Mouse (Mus musculus) lung, postnatal 10 days (tissue): ENCODE measurements around the gene Farsb.

Source experiments
- DNase-seq: peaks from one replicate; pipeline ENCODE4 v3.0.0; 2021

The Farsb gene

GRCm38 (mm10) chr1:78483430-78483829 is 5.3 kb downstream of the Farsb start:
- DNase-seq, result no peak

DNA sequence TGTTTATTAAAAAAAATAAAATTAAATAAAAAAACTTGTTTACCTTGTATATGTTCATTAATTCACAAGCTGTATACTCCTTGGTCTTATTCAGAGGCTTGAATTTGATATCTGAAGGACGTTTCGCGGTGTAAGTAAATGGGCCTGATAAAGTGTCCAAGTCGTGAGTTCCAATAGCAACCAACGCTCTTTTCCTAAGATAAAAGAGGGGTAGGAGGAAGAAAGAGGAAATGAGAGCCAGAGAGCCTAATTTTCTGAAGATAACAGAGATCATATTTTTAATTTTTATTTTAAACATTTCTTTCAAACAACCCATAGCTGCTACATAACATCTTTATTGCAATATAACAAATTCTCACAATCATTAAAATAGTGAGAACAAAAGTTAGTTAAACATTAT is 16.3 kb downstream of the Farsb start:
- no peak for DNase-seq

DNA sequence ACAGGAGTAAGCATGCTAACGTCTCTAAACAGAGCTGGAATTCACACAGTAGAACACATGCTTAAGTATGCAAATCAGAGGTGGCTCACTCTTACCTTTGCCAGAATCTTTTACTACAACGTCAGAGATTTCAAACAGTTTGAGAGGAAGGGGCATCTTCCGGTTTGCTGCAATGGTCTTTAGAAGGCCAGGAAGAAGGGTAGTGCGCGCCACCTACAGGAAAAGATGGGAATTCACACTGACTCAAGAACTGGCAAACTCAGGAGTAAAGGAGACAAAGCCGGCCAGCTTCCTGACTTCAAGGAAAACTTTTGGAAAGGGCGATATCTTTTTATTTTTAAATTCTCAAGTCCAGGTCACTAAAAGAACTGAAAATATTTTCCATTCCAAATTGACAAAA is 34.0 kb downstream of the Farsb start:
- peak; percentile 57 for DNase-seq

- DNase-seq, result no peak
These were observed 34.8 kb downstream of the Farsb start for GRCm38 (mm10) chr1:78453886-78454285.

DNA sequence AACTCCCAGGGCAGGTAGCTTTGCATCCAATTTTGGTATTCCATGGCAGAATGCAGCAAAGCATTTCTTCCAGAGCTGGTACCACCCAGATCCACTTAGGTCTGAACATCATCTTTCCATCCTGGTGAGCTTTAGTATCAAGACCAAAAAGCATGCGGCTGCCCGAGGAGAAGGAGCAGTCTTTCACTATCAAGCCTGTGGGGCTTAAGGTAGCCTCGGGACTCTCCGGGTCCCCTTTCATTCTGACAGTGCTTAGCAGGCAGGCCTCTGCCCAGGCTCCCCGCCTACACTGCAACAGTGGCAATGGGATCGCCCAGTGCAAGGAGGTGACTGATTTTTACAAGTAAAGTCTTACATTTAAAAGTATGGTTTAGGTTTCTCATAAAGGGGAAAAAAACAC is 36.2 kb downstream of the Farsb start:
- DNase-seq, result no peak

DNA sequence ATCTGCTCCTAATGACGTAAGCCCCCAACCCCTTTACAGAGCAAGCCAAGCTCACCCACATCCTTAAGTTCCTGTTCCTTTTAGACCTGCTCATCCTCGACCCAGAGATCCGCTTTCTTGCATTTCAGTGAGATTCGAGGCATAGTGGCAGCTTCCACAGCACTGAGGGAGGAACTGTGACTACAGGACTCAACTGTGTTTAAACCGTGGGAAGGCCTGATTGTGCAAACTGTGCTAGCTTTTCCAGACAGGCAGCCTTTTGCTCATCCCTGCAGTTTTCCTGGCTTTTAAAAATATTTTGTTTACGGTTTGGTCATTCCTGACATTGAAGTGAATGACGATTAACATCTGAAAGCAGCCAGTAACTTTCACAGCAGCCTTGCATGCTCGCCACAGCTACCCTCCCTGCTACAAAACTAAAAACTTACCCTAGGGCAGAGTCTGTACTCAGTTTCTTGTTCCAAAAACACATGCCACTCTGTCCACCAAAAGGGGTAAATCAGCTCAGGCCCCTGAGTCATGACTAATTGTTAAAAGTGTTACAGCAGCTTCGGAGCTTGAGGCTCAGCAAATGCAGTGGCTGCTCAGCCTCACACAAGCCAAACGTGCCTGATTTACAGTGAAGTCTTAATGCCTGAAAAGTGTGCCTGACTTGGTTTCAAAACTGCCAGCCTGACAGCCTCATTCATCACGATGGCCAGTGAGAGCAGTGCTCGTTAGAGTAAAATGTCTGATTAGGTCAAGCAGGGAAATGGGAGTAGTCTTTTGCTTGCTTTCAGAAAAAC is 37.4 kb downstream of the Farsb start:
- peak; percentile 28 for DNase-seq

DNA sequence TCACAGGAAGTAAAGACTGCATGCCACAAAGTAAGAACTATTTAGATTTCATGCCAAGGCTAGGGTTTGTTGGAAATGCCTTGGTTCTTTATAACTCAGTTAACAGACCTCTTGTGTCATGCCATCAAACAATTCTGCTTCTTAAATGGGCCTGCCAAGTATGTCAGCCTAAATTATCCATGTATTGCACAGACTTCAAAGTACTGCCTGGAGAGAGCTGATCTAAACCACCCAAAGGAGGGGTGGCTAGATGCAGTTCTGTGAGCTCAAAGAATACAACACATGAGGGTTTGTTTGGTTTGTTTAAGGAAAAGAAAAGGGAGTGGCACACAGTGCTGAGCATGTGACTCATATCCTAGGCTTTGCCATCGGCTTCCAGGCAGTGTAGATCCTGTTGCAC is 40.6 kb downstream of the Farsb start:
- no peak for DNase-seq

GRCm38 (mm10) chr1:78446742-78447141 is 42.0 kb downstream of the Farsb start:
- no peak for DNase-seq

- no peak for DNase-seq
These were observed 42.5 kb downstream of the Farsb start for GRCm38 (mm10) chr1:78446232-78446631.

DNA sequence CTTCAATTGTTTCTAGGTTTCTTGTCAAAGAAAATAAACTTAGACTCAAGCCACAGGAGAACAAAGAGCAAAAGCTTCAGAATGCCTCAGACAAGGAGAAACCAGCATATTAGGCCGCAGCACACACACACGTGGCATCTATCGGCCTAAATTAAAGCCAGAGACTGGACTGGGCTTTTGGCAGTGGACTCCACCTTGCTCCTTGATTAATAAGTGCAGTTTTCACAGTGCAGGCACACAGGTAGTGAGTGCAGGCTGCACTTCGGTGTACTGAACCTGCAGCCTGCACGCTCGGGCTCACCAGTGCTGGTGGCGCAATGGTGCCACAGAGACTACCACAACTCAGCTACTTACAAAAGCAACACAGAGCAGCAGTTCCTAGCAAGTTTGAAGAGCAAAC is 45.6 kb downstream of the Farsb start:
- no peak for DNase-seq

GRCm38 (mm10) chr1:78440716-78441115 is 48.0 kb downstream of the Farsb start:
- no peak for DNase-seq

DNA sequence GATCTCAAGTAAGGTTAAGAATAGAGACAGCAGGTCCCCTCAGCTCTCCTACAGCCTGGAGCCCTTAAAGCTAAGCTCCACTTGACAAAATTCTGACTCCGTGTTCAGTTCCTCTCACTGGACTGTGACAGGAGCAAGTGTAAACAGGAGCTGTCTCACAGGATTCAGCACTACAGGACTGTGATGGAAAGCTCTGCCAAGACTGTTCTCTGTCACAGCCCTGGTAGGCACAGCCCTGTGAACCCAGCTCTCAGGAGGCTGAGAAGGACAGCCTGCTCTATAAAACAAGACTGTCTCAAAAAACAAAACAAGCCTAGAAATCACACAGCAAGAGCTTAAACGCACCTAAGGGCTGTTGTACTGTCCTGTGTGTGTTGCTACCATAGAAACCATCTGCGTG is 51.5 kb downstream of the Farsb start:
- no peak for DNase-seq

GRCm38 (mm10) chr1:78436445-78436844 is 52.3 kb downstream of the Farsb start:
- no peak for DNase-seq

DNA sequence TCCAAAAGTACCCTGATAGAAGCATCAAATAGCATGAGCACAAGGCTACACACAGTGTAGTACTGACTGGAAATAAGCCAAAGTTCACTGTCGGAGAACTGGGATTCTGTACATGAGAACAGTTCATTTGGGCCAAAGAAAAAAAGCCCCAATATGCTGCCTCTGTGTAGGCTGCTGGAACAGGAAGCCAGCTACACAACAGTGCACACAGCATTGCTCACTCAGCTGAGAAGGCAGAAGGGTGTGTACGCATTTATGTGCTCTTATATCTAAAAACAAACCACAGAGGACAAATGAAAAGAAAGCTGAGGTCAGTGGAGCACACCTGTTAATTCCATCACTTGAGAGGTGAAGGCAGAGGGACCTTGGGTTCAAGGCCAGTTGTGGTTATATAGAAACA is 52.7 kb downstream of the Farsb start:
- DNase-seq, result no peak

DNA sequence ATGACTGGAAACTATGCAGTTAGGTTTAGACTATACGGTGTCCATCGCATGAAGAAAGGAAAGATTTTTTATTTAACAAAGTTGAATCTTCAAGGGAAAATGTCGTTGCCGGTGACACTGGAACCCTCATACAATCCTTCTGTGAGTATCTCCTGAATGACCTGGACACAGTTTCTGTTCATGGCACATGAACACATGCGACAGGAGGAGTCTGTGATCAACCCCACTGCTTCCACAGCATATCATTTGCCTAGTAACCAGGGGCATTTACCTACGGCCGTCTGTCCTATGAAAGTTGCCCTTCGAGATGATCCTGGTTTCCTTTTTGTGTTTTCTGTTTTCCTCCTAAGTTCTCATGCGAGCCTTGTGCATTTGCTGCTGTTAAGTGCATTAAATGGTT is 55.2 kb downstream of the Farsb start:
- no peak for DNase-seq

GRCm38 (mm10) chr1:78428851-78429250 is 59.8 kb downstream of the Farsb start:
- DNase-seq, result no peak

DNA sequence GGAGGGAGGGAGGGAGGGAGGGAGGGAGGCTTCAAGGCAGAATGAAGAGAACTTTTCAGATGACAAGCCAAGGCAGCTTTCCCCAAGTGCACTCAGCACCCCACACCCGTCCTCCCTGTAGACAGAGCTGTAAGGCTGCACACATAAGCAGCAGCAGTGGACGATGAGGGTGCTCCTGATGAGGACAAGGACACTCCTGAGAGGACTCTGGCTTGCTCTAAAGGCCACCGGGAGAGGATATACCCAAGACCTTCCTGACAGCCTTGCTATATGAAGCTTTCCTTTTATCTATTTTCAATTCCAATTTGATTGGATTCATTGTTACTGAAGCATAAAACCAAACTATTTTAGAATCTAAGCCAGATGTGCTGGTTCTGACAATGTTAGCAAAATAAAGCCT is 61.9 kb downstream of the Farsb start:
- no peak for DNase-seq

DNA sequence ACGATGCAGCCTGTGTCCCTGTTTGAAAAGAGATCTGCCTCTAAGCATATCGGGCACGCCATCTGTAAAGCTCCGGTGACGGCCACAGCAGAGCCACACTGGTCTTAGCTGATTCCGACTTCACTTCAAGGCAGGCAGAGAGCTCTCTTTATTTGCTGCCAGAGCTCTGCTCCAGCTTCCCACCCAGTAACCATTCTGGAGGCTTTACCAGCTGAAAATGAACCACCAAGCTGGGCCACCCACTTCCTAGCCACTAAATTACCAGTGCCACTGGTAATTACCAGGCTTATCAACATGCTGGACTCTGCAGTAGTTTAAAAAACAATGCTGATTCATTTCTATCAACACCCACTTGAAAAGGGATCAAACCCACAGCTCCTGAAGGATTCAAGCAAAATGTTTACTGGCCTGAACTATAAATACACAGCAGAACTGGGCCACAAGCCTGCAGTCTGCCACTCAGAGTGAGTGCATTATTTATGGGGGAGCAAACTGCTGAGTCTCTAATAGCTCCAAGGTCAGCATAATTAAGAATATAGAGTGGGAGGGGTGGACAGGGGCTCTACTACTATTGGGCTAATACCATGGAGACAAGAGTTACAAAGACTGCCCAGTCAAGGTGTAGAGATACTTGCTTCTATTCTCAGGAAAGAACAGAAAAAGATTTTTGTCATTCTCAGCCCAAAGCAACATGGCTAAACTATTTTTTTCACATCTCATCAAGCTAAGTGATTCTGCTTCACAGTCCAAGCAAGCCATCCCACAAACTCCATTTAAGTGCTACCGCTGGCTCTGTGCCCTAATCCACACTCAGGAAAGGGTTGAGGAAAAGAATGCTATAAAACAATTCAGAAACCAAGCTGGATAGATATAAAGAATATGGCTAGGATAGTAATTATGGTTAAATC is 62.6 kb downstream of the Farsb start:
- DNase-seq, result peak; percentile 33

DNA sequence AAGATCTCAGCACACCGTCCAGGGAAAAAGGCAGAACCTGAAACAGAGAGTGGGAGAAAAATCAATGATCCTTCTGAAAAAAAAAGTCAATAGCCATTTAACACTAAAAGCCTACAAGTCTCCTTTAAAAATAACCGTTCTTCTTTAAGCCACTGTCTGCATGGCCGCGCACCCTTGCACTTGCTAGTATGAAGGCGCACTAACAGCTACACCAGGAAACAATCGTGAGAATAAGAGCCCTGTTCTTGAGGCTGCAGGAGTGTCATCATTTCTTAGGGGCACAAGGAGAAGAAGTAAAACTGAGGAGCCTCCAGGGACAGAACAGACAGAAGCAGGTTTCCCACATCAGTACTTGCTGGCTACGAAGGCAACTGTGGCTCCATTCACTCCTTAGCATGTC is 63.4 kb downstream of the Farsb start:
- no peak for DNase-seq

DNA sequence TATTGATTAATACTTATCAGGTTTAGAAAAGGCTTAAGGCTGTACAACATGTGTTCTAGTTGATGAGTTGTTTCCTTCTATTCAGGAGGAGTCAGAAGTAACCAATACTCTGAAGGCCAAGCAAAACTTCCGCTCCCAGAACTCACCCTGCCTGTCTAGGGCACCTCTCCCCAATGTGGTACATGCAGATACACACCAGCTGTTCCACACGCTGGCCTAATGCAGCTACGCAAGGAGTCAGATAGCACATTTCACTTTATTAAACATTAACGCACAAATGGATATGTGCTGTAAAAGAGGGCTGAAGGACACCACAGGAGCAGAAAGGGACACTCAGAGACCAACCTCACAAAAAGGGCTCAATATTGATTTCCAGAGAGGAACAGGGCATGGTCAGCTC is 63.8 kb downstream of the Farsb start:
- no peak for DNase-seq

DNA sequence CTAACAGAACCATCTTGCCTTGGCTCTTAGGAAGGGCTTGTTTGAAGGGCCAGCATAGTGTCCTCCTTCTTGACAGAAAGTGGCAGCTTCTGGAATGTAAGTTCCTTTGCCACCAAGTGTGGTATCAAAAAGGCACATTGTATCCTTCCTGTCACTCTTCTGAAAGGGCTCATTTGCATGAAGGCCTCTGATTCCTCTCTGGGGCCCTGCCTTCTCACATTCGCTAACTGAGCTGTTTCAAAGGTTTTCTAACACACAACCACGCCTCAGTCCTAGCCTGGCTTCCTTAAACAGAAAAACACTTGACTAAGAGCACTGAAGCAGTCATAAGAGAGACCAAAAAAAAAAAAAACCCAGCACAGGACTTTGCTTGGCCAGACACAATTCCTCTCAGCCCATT is 66.1 kb downstream of the Farsb start:
- no peak for DNase-seq

GRCm38 (mm10) chr1:78421749-78422148 is 66.9 kb downstream of the Farsb start:
- no peak for DNase-seq

DNA sequence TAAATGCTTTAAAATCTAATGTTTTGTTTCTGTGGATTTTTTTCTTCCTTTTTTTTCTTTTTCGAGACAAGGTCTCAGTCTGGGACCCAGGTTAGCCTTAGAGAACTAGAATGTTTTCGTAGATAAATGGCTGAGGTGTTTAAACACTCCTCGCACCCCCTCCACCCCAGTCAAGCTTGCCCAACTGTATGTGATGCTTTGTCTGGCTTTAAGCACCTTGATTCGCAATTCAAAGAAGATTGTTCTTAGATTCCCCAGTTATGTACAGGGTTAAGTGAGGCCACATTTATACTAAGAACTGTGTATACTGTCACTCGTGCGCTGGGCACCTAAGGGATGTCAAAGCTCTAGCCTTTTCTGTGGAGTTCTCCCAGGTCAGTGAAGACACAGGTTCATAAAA is 68.4 kb downstream of the Farsb start:
- no peak for DNase-seq

DNA sequence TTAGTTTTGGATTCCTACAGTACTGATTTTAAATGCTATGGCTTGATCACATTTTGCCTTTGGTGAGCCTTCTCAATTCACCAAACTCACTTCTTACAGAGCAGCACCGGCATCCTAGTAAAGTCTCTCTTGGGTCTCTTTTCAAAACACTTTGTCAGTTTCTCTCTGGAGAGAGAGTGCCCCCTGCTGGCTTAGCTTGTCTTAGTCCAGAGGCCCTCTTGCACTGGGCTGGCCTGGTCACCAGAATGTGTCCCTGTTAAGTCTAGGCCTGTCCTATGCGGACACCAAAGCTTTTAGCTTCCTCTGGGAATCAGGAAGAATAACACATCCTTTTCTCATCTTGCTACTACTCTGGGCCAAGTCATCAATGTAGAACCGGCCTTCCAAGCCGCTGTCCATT is 69.1 kb downstream of the Farsb start:
- peak; percentile 89 for DNase-seq
